Mouse (Mus musculus) brain, embryonic 14.5 days (tissue): ENCODE results near the gene Alkbh1.

ENCODE experiments used
- CTCF ChIP-seq: fragments of 200-500 bp; IDR thresholded peaks from 2 replicates; pipeline ENCODE4 v1.5.1; 2012; ENCODE audit warnings: inconsistent platforms, mild to moderate bottlenecking, moderate library complexity, borderline replicate concordance; ENCODE audit not compliant: insufficient read depth, insufficient read length; ENCODE audit errors: extremely low read depth
- POLR2A ChIP-seq: fragments of 200-500 bp; IDR thresholded peaks from 2 replicates; pipeline ENCODE4 v1.6.1; 2012; ENCODE audit warnings: mild to moderate bottlenecking, inconsistent platforms, borderline replicate concordance; ENCODE audit not compliant: poor library complexity, insufficient read depth, insufficient read length, severe bottlenecking; ENCODE audit errors: extremely low read depth

DNA sequence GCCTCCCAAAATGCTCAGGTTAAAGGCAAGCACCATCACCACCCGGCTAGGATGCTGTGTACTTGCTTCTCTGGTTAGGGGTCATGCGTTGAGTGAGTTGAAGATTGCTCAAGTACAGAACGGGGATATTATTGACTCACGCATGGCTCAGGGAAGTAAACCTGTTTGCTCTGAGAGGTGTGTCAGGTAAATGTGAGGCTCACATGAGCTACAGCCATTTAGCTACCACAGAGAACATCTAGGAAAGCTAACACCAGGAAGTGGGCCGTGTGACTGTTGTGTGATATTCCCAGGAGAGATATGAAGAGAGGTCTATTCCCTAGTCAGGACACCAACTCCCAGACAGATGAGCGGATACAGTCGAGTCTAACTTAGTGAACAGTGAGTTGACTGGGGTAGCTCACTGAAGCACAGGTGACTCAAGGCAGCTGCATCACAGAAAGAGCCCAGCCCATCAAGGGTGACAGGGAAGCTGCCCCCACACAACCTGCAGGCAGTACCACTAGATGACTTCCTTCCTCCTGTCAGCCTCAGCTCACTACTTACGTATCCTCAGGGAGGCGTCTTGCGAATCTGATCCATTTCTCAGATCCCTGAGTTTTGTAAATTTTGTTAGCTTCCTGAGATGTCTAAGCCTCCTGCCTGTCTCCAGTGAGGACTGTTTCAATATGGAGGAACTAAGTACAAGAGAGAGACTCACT, 44.5 kb downstream of the Alkbh1 start:
- no peak for TF ChIP-seq POLR2A
- TF ChIP-seq CTCF = no peak
